Mouse (Mus musculus) ovary, adult 18-20 months (tissue): ENCODE measurements around the gene Olfr1179.
"Not testable (repeated sequence)": the region's sequence is repeated elsewhere in the genome, so short reads cannot be mapped to it uniquely, and the experiment has no call there.

Experiments
- DNase-seq: peaks from one replicate; pipeline ENCODE4 v3.0.0; 2022; ENCODE audit warnings: low spot score, mixed read lengths

Gene Olfr1179

GRCm38 (mm10) chr2:88406353-88406752 is at the start of gene Olfr1179:
Gene Olfr1179 (minus strand): TSS chr2:88406453.
- no peak for DNase-seq

- DNase-seq = not testable (repeated sequence)
Observed at GRCm38 (mm10) chr2:88454567-88454966, 48.3 kb upstream of the Olfr1179 start, which contains the start of gene Olfr1183. Gene Olfr1183 (plus strand): TSS chr2:88454867.

DNA sequence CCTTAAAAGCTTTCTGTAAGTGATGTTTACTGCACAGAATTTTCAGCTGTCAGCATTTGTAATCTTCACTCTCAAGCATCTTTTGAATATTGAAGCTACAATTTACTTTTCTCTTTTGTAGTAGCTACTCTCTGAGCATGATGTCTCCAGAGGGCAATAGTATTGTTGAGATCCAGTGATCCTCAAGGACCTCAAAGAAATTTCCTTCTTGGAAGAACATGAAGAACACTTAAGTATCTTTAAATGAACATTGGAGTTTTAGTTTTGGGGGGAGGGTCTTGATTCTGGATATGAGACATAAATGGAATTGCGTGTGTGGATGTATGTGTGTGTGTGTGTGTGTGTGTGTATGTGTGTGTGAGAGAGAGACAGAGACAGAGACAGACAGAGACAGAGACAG is 42.8 kb upstream of the Olfr1179 start, which contains the start of gene Gm13757:
Gene Gm13757, minus strand, starts transcription at position 101 of the 400 bp plus-strand sequence.
- DNase-seq = no peak

- DNase-seq = no peak
Observed at GRCm38 (mm10) chr2:88426071-88426470, 19.8 kb upstream of the Olfr1179 start, which contains the start of gene Olfr1181. Gene Olfr1181 (minus strand): TSS chr2:88426171.

DNA sequence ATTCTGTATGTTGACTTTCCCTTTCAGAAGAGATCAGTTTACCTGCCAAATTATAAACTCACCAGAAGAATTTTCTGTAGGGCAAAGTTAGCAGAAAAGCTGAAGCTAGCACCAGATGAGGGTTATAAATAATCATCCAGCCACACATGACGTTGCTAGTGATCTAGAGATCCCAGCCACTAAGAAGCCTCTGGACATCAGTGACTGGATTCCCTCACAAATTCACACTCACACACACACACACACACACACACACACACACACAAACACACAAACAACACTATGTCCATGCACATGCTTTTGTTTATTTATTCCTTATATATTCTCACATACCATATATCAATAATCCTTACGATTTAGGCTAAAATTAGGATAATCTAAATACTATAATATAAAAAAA is 12.8 kb upstream of the Olfr1179 start, which contains the start of gene Olfr1180:
Gene Olfr1180, minus strand, starts transcription at position 101 of the 400 bp plus-strand sequence.
- DNase-seq = no peak

- DNase-seq = no peak
Observed at GRCm38 (mm10) chr2:88386762-88387161, 19.5 kb downstream of the Olfr1179 start, which contains the start of gene Olfr1178. Gene Olfr1178 (plus strand): TSS chr2:88387062.

DNA sequence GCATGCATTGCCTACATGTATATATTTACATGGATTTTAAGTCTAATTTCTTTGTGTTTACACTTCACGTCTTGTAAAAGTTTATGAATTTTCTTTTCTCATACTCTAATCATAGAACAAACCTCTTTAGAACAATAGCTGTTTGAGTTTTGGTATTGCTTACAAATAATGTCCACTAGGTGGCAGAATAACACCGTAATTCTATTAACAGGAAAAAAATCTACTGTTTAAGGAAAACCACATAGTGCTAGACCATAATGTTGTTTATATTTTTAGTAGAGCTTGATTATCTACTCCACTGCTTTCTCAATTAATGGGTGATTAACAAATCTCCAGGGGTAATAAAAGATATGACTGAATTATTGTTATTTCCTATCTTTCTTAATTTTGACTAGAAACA is 49.9 kb downstream of the Olfr1179 start:
- no peak for DNase-seq
